ENCODE assay signal across 16 mouse cellular contexts in the genomic region with DNA sequence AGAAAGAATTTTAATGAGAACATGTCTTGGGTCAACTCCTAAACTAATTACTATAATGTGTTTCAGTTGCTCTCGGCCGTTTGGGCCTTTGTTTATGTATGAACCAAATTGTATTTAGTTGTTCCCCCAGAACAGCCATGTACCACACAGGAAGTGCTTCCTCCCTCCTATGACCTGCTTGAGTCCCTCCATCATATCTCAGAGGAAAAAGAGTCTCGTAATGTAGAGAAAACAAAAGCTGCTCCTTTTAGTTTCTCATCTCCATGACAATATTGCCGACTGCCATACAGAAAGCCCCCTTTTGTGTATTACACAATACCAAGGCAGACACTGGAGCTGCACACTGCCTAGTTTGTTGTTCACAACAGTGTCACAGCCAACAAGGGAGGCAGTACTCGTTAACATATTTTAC. TPM values are rescaled to one million over a fixed set of nuclear protein-coding genes. Genes with fewer than 3 reads are reported as not detected.
DNase-seq lines count a peak whose midpoint lies in the region; ATAC-seq and TF ChIP-seq lines count a peak whose summit lies in the region.
"Had no signal": no experiment of that assay in that cellular context is flagged by ENCODE, and none has a peak within 500 bp of the region (broad histone marks: within the 10 kb centered on the region; RNA-seq: fewer than 3 reads in every experiment).

No protein-coding gene starts in this region.

- DNase-seq in heart, adult 2 months: no peak
- no peak for DNase-seq in heart, adult 18-20 months
- no peak for DNase-seq in lung, postnatal 0 days (ENCODE audit: low spot score)
- no peak for DNase-seq in lung, adult 18-20 months
- DNase-seq in embryonic facial prominence, embryonic 10.5 days (ENCODE audit: low spot score): no peak
- no peak for DNase-seq in left cerebral cortex, postnatal 36 days (ENCODE audit: low spot score in 2 of 2)
- DNase-seq in layer of hippocampus, adult 11-12 months (ENCODE audit: low spot score): no peak
- DNase-seq: adrenal gland, postnatal 36 days; B cell, adult 2 months; cerebellum, adult 8-10 months; gastrocnemius, postnatal 25 days; kidney, postnatal 36 days; lung, adult 2 months; spleen, adult 18-20 months had no signal

- H3K79me2 ChIP-seq in heart, adult 2 months (replicated peaks; ENCODE audit: control insufficient read depth, insufficient read depth, low read length): peaks cover 22% of the 10 kb centered on the region

- no peak overlapping the region for H3K4me2 ChIP-seq in lung, postnatal 0 days (replicated peaks; ENCODE audit: low read depth, low read length)
- H3K4me2 ChIP-seq: hindbrain, embryonic 14.5 days had no signal

- H3K4me3 ChIP-seq in heart, adult 2 months: no peak overlapping the region
- no peak overlapping the region for H3K4me3 ChIP-seq in lung, postnatal 0 days (ENCODE audit: low read depth, low read length)
- no peak overlapping the region for H3K4me3 ChIP-seq in embryonic facial prominence, embryonic 10.5 days

- TF ChIP-seq POLR2A in heart, adult 2 months (IDR thresholded peaks at IDR 0.05; ENCODE audit: insufficient read depth, low read depth, low read length): no peak

- peaks cover 55% of the 10 kb centered on the region for H3K4me1 ChIP-seq in heart, adult 2 months (ENCODE audit: control insufficient read depth, insufficient read depth, low read length)
- peaks cover 12% of the 10 kb centered on the region; the same call in 1 of the 2 replicates for H3K4me1 ChIP-seq in lung, postnatal 0 days (ENCODE audit: insufficient read depth, low read depth, low read length)
- H3K4me1 ChIP-seq in embryonic facial prominence, embryonic 10.5 days: peaks cover 42% of the 10 kb centered on the region

- H3K9ac ChIP-seq in heart, adult 2 months (ENCODE audit: low read depth, low read length): no peak overlapping the region
- H3K9ac ChIP-seq in lung, postnatal 0 days (replicated peaks; ENCODE audit: low read depth): no peak overlapping the region
- H3K9ac ChIP-seq: hindbrain, embryonic 14.5 days had no signal

- TF ChIP-seq CTCF in heart, adult 2 months (IDR thresholded peaks at IDR 0.05): no peak
- no peak for TF ChIP-seq CTCF in lung, postnatal 0 days (IDR thresholded peaks at IDR 0.05)

- H3K27me3 ChIP-seq in heart, adult 2 months (ENCODE audit: control insufficient read depth, insufficient read depth, low read length): no peaks in the 10 kb centered on the region
- no peaks in the 10 kb centered on the region for H3K27me3 ChIP-seq in lung, postnatal 0 days (replicated peaks; ENCODE audit: insufficient read depth, low read length)
- H3K27me3 ChIP-seq in embryonic facial prominence, embryonic 10.5 days (replicated peaks; ENCODE audit: low read depth, poor library complexity, severe bottlenecking): 0 out of 2 replicates have a peak, but pooled peaks cover 4% of the 10 kb centered on the region

- no peaks in the 10 kb centered on the region for H3K9me3 ChIP-seq in lung, postnatal 0 days (ENCODE audit: low read length)
- no peaks in the 10 kb centered on the region for H3K9me3 ChIP-seq in embryonic facial prominence, embryonic 10.5 days

- TF ChIP-seq EP300 in heart, adult 2 months (IDR thresholded peaks at IDR 0.05; ENCODE audit: insufficient read depth, low read depth, low read length): no peak
- no peak for TF ChIP-seq EP300 in lung, postnatal 0 days (IDR thresholded peaks at IDR 0.05)

- H3K36me3 ChIP-seq in heart, adult 2 months (ENCODE audit: control insufficient read depth, insufficient read depth, low read length): peaks cover 79% of the 10 kb centered on the region
- no peaks in the 10 kb centered on the region for H3K36me3 ChIP-seq in lung, postnatal 0 days (ENCODE audit: insufficient read depth, low read length)
- no peaks in the 10 kb centered on the region for H3K36me3 ChIP-seq in embryonic facial prominence, embryonic 10.5 days (replicated peaks)

- intact Hi-C loops in heart, adult 2 months (cut with DNase I): loop anchor here (10.0 kb wide), 1 partner anchor 1400 kb away; no protein-coding TSS in a partner anchor
- intact Hi-C loops in left cerebral cortex, postnatal 36 days (cut with DNase I): no loop called here

- no peak for ATAC-seq in lung, postnatal 0 days
- ATAC-seq in inflammation-experienced regulatory T-cells, adult 6 months: peak; percentile 72

- peak overlapping the region; percentile 72 for H3K27ac ChIP-seq in heart, adult 2 months
- peak overlapping the region; percentile 21; the same call in 1 of the 2 replicates for H3K27ac ChIP-seq in lung, postnatal 0 days (ENCODE audit: low read length)
- 0 out of 2 replicates have a peak overlapping the region, but pooled peaks have one; percentile 19 for H3K27ac ChIP-seq in embryonic facial prominence, embryonic 10.5 days (replicated peaks)
- H3K27ac ChIP-seq: hindbrain, embryonic 14.5 days had no signal

- WGBS in heart, adult 2 months: 20% methylated on average over 5 of the region's 5 CpGs
- WGBS in lung, postnatal 0 days: 58% methylated on average over 5 of the region's 5 CpGs
- WGBS in embryonic facial prominence, embryonic 10.5 days: 42% methylated on average over 5 of the region's 5 CpGs

RNA-seq across cellular contexts. Expression of gene Nrp1, which starts 26.5 kb away (rescaled TPM):
- total RNA-seq in heart, adult 2 months (2021): 100 to 1,000 TPM; 115 TPM
- polyA plus RNA-seq in heart, adult 2 months (2012; rRNA removed): 64.5 and 101 TPM in 2 replicates
- 100 to 1,000 TPM in 1 of 2 experiments, 10 to 100 TPM in 1; 88.3 to 107 TPM for total RNA-seq in heart, adult 18-20 months (2021)
- 158 and 187 TPM in 2 replicates for polyA plus RNA-seq in lung, postnatal 0 days (2015; fragmentation: Nextera tagmentation; extraction: Ambion mirVana)
- 34.2 and 39.4 TPM in 2 replicates for polyA plus RNA-seq in embryonic facial prominence, embryonic 10.5 days (2016; fragmentation: Nextera tagmentation; extraction: Ambion mirVana)
- 100 to 1,000 TPM; 145 to 329 (median 260) TPM for polyA plus RNA-seq in inflammation-experienced regulatory T-cells, adult 6 months (2017; shearing (Covaris generic))
- total RNA-seq in left cerebral cortex, postnatal 36 days (2021): 10 to 100 TPM; 25.1 to 25.3 TPM

Comparison
In these comparisons a context has a peak if more than half of its experiments do, and no peak if none do; other contexts are left out.
1. H3K27ac ChIP-seq: peak in every context shown above with its lines; median percentile 72 in heart, adult 2 months; 21 in lung, postnatal 0 days; 19 in embryonic facial prominence, embryonic 10.5 days.